Comparison of ENCODE assay signal across 8 mouse cellular contexts in the genomic region with DNA sequence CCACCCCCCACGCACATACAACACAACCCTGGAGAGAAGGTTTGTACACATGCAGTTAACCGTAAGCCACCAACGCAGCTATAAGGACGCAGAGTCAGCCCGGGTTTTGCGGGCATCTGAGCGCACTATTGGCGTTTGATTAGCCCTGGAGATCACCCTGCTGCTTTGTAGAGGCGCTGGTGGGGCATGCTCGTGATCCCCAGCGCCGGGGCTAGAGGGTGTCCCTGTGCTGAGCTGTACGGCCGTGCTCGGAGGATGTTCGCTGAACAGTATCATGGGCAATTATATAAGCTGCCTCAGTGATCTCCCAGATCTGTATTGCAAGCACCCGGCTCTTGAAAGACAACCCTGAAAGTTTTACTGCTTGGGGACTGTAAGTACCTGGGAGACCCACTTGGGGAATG. TPM values are rescaled to one million over a fixed set of nuclear protein-coding genes. Genes with fewer than 3 reads are reported as not detected.
DNase-seq lines count a peak whose midpoint lies in the region; ATAC-seq and TF ChIP-seq lines count a peak whose summit lies in the region.

No protein-coding gene starts in this region.

- H3K27ac ChIP-seq in brown adipose tissue, adult 24 weeks (replicated peaks; ENCODE audit: low read depth, low read length) = no peak overlapping the region
- H3K27ac ChIP-seq in heart, embryonic 16.5 days (ENCODE audit: low read length) = no peak overlapping the region
- H3K27ac ChIP-seq in midbrain, postnatal 0 days (ENCODE audit: low read depth, low read length) = peak overlapping the region; percentile 86

- H3K4me3 ChIP-seq in brown adipose tissue, adult 24 weeks (ENCODE audit: insufficient read depth, low read depth, low read length) = peak overlapping the region; percentile 61
- H3K4me3 ChIP-seq in heart, embryonic 16.5 days (ENCODE audit: low read length) = peak overlapping the region; percentile 75
- H3K4me3 ChIP-seq in midbrain, postnatal 0 days (ENCODE audit: low read depth, low read length) = peak overlapping the region; percentile 64

- no peaks in the 10 kb centered on the region for H3K36me3 ChIP-seq in heart, embryonic 16.5 days (ENCODE audit: control insufficient read depth, insufficient read depth)
- no peaks in the 10 kb centered on the region for H3K36me3 ChIP-seq in midbrain, postnatal 0 days (ENCODE audit: insufficient read depth, low read length)

- H3K27me3 ChIP-seq in heart, embryonic 16.5 days (ENCODE audit: control insufficient read depth, insufficient read depth, low read length) = peaks cover 38% of the 10 kb centered on the region
- H3K27me3 ChIP-seq in midbrain, postnatal 0 days (ENCODE audit: insufficient read depth, low read length) = no peaks in the 10 kb centered on the region

- intact Hi-C loops in heart, postnatal 25 days (cut with DNase I) = loop anchor here (2.0 to 5.0 kb wide), 2 partner anchors 59 to 341 kb away; no protein-coding TSS in a partner anchor

- no peak for ATAC-seq in heart, embryonic 16.5 days (replicated peaks; ENCODE audit: extremely low read depth, insufficient read depth, low FRiP score)
- ATAC-seq in midbrain, postnatal 0 days (ENCODE audit: low FRiP score) = no peak

- peak overlapping the region; percentile 80 for H3K4me2 ChIP-seq in heart, embryonic 16.5 days (ENCODE audit: low read depth, low read length)
- peak overlapping the region; percentile 94 for H3K4me2 ChIP-seq in midbrain, postnatal 0 days (ENCODE audit: low read depth, low read length, poor library complexity, severe bottlenecking)

- peak; percentile 84 for DNase-seq in heart, adult 11 months
- no peak for DNase-seq in heart, postnatal 25 days (ENCODE audit: low spot score)
- peak; percentile 40 to 48 for DNase-seq in layer of hippocampus, postnatal 36 days
- peak; percentile 27 for DNase-seq in midbrain, postnatal 0 days (ENCODE audit: low spot score)
- no peak for DNase-seq in gastrocnemius, adult 18-20 months (ENCODE audit: low spot score)
- no peak for DNase-seq in gastrocnemius, postnatal 10 days

- no peaks in the 10 kb centered on the region for H3K9me3 ChIP-seq in heart, embryonic 16.5 days (replicated peaks; ENCODE audit: control insufficient read depth, low read length)
- no peaks in the 10 kb centered on the region for H3K9me3 ChIP-seq in midbrain, postnatal 0 days (ENCODE audit: low read length)

- no peak for TF ChIP-seq CTCF in midbrain, postnatal 0 days (IDR thresholded peaks at IDR 0.05)

- H3K9ac ChIP-seq in heart, embryonic 16.5 days (ENCODE audit: low read length) = peak overlapping the region; percentile 82
- H3K9ac ChIP-seq in midbrain, postnatal 0 days (replicated peaks; ENCODE audit: low read length, poor library complexity, severe bottlenecking) = peak overlapping the region; percentile 91

- H3K4me1 ChIP-seq in brown adipose tissue, adult 24 weeks (ENCODE audit: control insufficient read depth, insufficient read depth, insufficient read length, low read length) = peaks cover 4% of the 10 kb centered on the region; the same call in 1 of the 2 replicates
- peaks cover 15% of the 10 kb centered on the region for H3K4me1 ChIP-seq in heart, embryonic 16.5 days (ENCODE audit: control insufficient read depth, insufficient read depth, low read length)
- 0 out of 2 replicates have a peak, but pooled peaks cover 3% of the 10 kb centered on the region for H3K4me1 ChIP-seq in midbrain, postnatal 0 days (ENCODE audit: insufficient read depth, low read length)

- 1% methylated on average over 17 of the region's 17 CpGs for WGBS in heart, embryonic 16.5 days
- under 1% methylated on average over 17 of the region's 17 CpGs for WGBS in midbrain, postnatal 0 days

RNA-seq across cellular contexts. Expression of a gene that starts 40.6 kb away (rescaled TPM):
- 1 to 10 TPM; 1.0 to 1.1 TPM for total RNA-seq in heart, postnatal 25 days (2021)
- polyA plus RNA-seq in brown adipose tissue, adult 24 weeks (2012; ENCODE audit: insufficient read depth, insufficient read length, missing spikeins) = 9.8 and 10.9 TPM in 2 replicates
- polyA plus RNA-seq in heart, embryonic 16.5 days (2015; fragmentation: Nextera tagmentation; extraction: Ambion mirVana) = 7.2 and 9.1 TPM in 2 replicates
- 100 to 1,000 TPM; 116 to 124 TPM for total RNA-seq in layer of hippocampus, postnatal 36 days (2021)
- total RNA-seq in midbrain, postnatal 0 days (2014; rRNA removed) = 56.0 and 58.5 TPM in 2 replicates
- 29.5 and 35.9 TPM in 2 replicates for polyA plus RNA-seq in midbrain, postnatal 0 days (2015; fragmentation: Nextera tagmentation; extraction: Ambion mirVana)
- 1 to 10 TPM; 1.0 to 1.9 TPM for total RNA-seq in gastrocnemius, adult 18-20 months (2021)
- total RNA-seq in gastrocnemius, postnatal 10 days (2021) = 10 to 100 TPM; 11.0 to 15.0 TPM

Comparison
In these comparisons a context has a peak if more than half of its experiments do, and no peak if none do; other contexts are left out.
1. DNase-seq: peak in heart, adult 11 months (single experiment), layer of hippocampus, postnatal 36 days (2 of 2) and midbrain, postnatal 0 days (single experiment); none in heart, postnatal 25 days (single experiment), gastrocnemius, adult 18-20 months (single experiment) and gastrocnemius, postnatal 10 days (single experiment).
2. RNA of a gene that starts 40.6 kb away (total RNA-seq): 116 to 124 TPM in layer of hippocampus, postnatal 36 days, 56.0 to 58.5 TPM in midbrain, postnatal 0 days and 11.0 to 15.0 TPM in gastrocnemius, postnatal 10 days; 1.0 to 1.9 TPM in gastrocnemius, adult 18-20 months and 1.0 to 1.1 TPM in heart, postnatal 25 days; every median in the first group is over 4 times any median in the second.
3. Peak in every context shown above with its lines, with median percentiles within 50 percentile points of each other: H3K4me3 ChIP-seq.